Mouse (Mus musculus) erythroblast, embryonic 14.5 days (primary cell): ENCODE measurements around the gene Prss16. TPM values are rescaled to one million over a fixed set of nuclear protein-coding genes. Genes with fewer than 3 reads are reported as not detected.

ENCODE experiments used
- H3K27me3 ChIP-seq: 2 replicates; pipeline ENCODE4 v1.6.1; 2012; ENCODE audit warnings: inconsistent platforms; ENCODE audit not compliant: control insufficient read depth
- H3K36me3 ChIP-seq: 2 replicates; pipeline ENCODE4 v1.6.1; 2012; ENCODE audit warnings: mild to moderate bottlenecking, inconsistent platforms; ENCODE audit not compliant: control insufficient read depth
- H3K4me1 ChIP-seq: 2 replicates; pipeline ENCODE4 v1.6.1; 2012; ENCODE audit warnings: inconsistent platforms; ENCODE audit not compliant: control insufficient read depth
- H3K4me3 ChIP-seq: replicated peaks from 2 replicates; pipeline ENCODE3; 2012; ENCODE audit warnings: moderate library complexity, mild to moderate bottlenecking, inconsistent platforms
- H3K9me3 ChIP-seq: 2 replicates; pipeline ENCODE4 v1.6.1; 2012; ENCODE audit warnings: low read length, inconsistent platforms, mixed read lengths; ENCODE audit not compliant: control insufficient read depth
- GATA1 ChIP-seq: IDR thresholded peaks from 2 replicates; pipeline ENCODE4 v1.6.1; 2012; ENCODE audit warnings: low read length, inconsistent platforms, mixed read lengths
- TAL1 ChIP-seq: IDR thresholded peaks from 3 replicates; pipeline ENCODE4 v1.6.1; 2012; ENCODE audit warnings: low read length, inconsistent platforms, mixed read lengths
- polyA plus RNA-seq: library from polyadenylated mRNA; stranded (reverse); fragments of >175 nt; gene quantifications from 2 replicates; pipeline ENCODE4 v1.2.3, GENCODE M21; 2012

The Prss16 gene
- polyA plus RNA-seq, 1 experiment = not detected

- H3K9me3 ChIP-seq = no peaks in the 10 kb centered on the region
- TF ChIP-seq TAL1 = no peak
- TF ChIP-seq GATA1 = no peak
- peaks cover 2% of the 10 kb centered on the region for H3K27me3 ChIP-seq
- no peak overlapping the region for H3K4me3 ChIP-seq
- H3K4me1 ChIP-seq = peaks cover 4% of the 10 kb centered on the region
- no peaks in the 10 kb centered on the region for H3K36me3 ChIP-seq
Observed at GRCm38 (mm10) chr13:21969816-21970215, 39.7 kb downstream of the Prss16 start.

- Histone ChIP-seq H3K36me3 (no peaks in the 10 kb centered on the region), H3K4me3 (no peak overlapping the region), H3K27me3 (peaks cover 2% of the 10 kb centered on the region), H3K9me3 (no peaks in the 10 kb centered on the region), H3K4me1 (peaks cover 3% of the 10 kb centered on the region)
- no peak for TF ChIP-seq TAL1
- no peak for TF ChIP-seq GATA1
Observed at GRCm38 (mm10) chr13:21969269-21969668, 40.3 kb downstream of the Prss16 start.

Other genes with a start within 250 kb of the Prss16 start
- gene Hist1h1b, start 229.1 kb downstream of the Prss16 start, polyA plus RNA-seq = 2.6 and 5.0 TPM in 2 replicates
- 16.8 and 41.5 TPM in 2 replicates for gene Hist1h3i, start 226.4 kb downstream of the Prss16 start, polyA plus RNA-seq
- 15.8 and 41.3 TPM in 2 replicates for gene Hist1h2an, start 222.5 kb downstream of the Prss16 start, polyA plus RNA-seq
- 2.2 and 5.1 TPM in 2 replicates for gene Hist1h2bp, start 222.3 kb downstream of the Prss16 start, polyA plus RNA-seq
- 12.6 and 20.2 TPM in 2 replicates for gene Hist1h2bq, start 199.5 kb downstream of the Prss16 start, polyA plus RNA-seq
- 4,119 and 4,310 TPM in 2 replicates for gene Hist1h2ao, start 199.3 kb downstream of the Prss16 start, polyA plus RNA-seq
- gene Hist1h4m, start 198.0 kb downstream of the Prss16 start, polyA plus RNA-seq = 26.4 and 43.3 TPM in 2 replicates
- 0.78 and 5.7 TPM in 2 replicates for gene Hist1h4n, start 177.5 kb downstream of the Prss16 start, polyA plus RNA-seq
- 9,149 and 11,620 TPM in 2 replicates for gene Hist1h2ap, start 176.2 kb downstream of the Prss16 start, polyA plus RNA-seq
- gene Hist1h2br, start 176.0 kb downstream of the Prss16 start, polyA plus RNA-seq = 12.4 and 21.9 TPM in 2 replicates
- not detected in 2 replicates for gene Zfp184, start 64.6 kb downstream of the Prss16 start, polyA plus RNA-seq
- not detected in 2 replicates for gene Pom121l2, start 28.5 kb downstream of the Prss16 start, polyA plus RNA-seq
- gene Hist1h2ah, start 25.8 kb upstream of the Prss16 start, polyA plus RNA-seq = 105 and 181 TPM in 2 replicates
- gene Hist1h2bk, start 26.1 kb upstream of the Prss16 start, polyA plus RNA-seq = 6.1 and 13.9 TPM in 2 replicates
- 24.7 and 42.0 TPM in 2 replicates for gene Hist1h4i, start 31.6 kb upstream of the Prss16 start, polyA plus RNA-seq
- gene Hist1h2ag, start 33.2 kb upstream of the Prss16 start, polyA plus RNA-seq = 9.1 and 21.8 TPM in 2 replicates
- 17.0 and 19.6 TPM in 2 replicates for gene Hist1h2bj, start 33.5 kb upstream of the Prss16 start, polyA plus RNA-seq
- gene Vmn1r188, start 74.7 kb upstream of the Prss16 start, polyA plus RNA-seq = not detected in 2 replicates
- gene Vmn1r189, start 96.1 kb upstream of the Prss16 start, polyA plus RNA-seq = not detected in 2 replicates
- gene Vmn1r191, start 174.2 kb upstream of the Prss16 start, polyA plus RNA-seq = not detected in 2 replicates
- 0.01 TPM in 1 of 2 replicates, not detected in the other for gene Vmn1r192, start 181.4 kb upstream of the Prss16 start, polyA plus RNA-seq
- 0.01 TPM in 1 of 2 replicates, not detected in the other for gene Vmn1r193, start 213.4 kb upstream of the Prss16 start, polyA plus RNA-seq
- not detected in 2 replicates for gene Vmn1r194, start 234.5 kb upstream of the Prss16 start, polyA plus RNA-seq